Mouse (Mus musculus): ENCODE measurements around the gene Rhobtb1.

DNA sequence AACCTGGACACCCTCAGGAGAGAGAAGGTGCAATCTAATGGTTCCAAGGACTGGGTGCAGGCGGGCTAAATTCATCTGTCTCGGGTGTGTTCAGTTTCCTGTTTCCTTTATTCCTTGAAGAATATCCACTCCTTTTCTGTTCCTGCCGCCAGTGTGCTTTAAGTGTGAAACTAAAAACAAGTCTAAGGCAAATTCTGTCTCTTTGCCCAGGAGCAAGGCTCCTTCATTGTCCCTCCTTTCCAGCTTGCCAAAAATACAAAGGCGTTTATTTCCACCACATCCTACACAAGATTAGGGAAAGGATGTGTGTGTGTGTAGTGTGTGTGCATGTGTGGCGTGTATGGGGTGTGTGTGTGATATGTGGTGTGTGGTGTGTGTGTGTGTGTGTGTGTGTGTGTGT, 11.3 kb downstream of the Rhobtb1 start:
- TF ChIP-seq POLR2A (IDR thresholded peaks at IDR 0.05; ENCODE audit: insufficient read length, low read depth), result no peak
- TF ChIP-seq USF1 (IDR thresholded peaks at IDR 0.05; ENCODE audit: low read depth), result no peak
- no peak for TF ChIP-seq MYOD1 (IDR thresholded peaks at IDR 0.05; ENCODE audit: control insufficient read depth in 1 of 3, insufficient read length in 2 of 3, low read depth in 2 of 3)
- TF ChIP-seq REST (IDR thresholded peaks at IDR 0.05; ENCODE audit: insufficient read depth, insufficient read length), result no peak
- no peak for TF ChIP-seq POLR2AphosphoS2 (IDR thresholded peaks at IDR 0.05; ENCODE audit: insufficient read length, low read depth)
- no peak for TF ChIP-seq MAX (IDR thresholded peaks at IDR 0.05; ENCODE audit: low read depth)
- TF ChIP-seq E2F4 (IDR thresholded peaks at IDR 0.05; ENCODE audit: insufficient read depth), result no peak
- no peak for TF ChIP-seq MYOG (IDR thresholded peaks at IDR 0.05; ENCODE audit: control insufficient read depth in 1 of 3, insufficient read depth in 1 of 3, insufficient read length in 2 of 3, low read depth in 2 of 3)
- TF ChIP-seq TCF12 (IDR thresholded peaks at IDR 0.05; ENCODE audit: insufficient read depth, poor library complexity, severe bottlenecking), result no peak
